11 mouse cellular contexts compared by ENCODE assay signal in genomic region chr1:138004319-138004718, GRCm38 (mm10).
"Had no signal": no experiment of that assay in that cellular context is flagged by ENCODE, and none has a peak within 500 bp of the region (broad histone marks: within the 10 kb centered on the region; RNA-seq: fewer than 3 reads in every experiment).

No protein-coding gene starts in this region.

- DNase-seq: right cerebral cortex, adult 18-20 months; right cerebral cortex, postnatal 14 days; right cerebral cortex, postnatal 25 days; right cerebral cortex, postnatal 4 days; spleen, adult 18-20 months; thymus, adult 18-20 months; thymus, adult 2 months; thymus, postnatal 14 days; thymus, postnatal 25 days; thymus, postnatal 36 days; thymus, postnatal 4 days had no signal
